Mouse (Mus musculus) lung, postnatal 4 days (tissue): ENCODE data around the gene Gp6.
"Not testable (repeated sequence)": the region's sequence is repeated elsewhere in the genome, so short reads cannot be mapped to it uniquely, and the experiment has no call there.

ENCODE experiments used
- DNase-seq, 2 experiments: peaks; one replicate each; pipeline ENCODE4 v3.0.0; 2021

The Gp6 gene

GRCm38 (mm10) chr7:4397730-4398129 is at the start of gene Gp6:
Gene Gp6, minus strand, starts transcription at chr7:4397744.
- DNase-seq = no peak

- DNase-seq = no peak
Observed at GRCm38 (mm10) chr7:4447138-4447537, 49.6 kb upstream of the Gp6 start.

GRCm38 (mm10) chr7:4445216-4445791 is 47.8 kb upstream of the Gp6 start, which contains the start of gene Rdh13:
Gene Rdh13, minus strand, starts transcription at chr7:4445649.
- DNase-seq = peak; percentile 91

- no peak for DNase-seq
Observed at GRCm38 (mm10) chr7:4440549-4440948, 43.0 kb upstream of the Gp6 start.

GRCm38 (mm10) chr7:4437721-4438120 is 40.2 kb upstream of the Gp6 start:
- DNase-seq = no peak

- DNase-seq = no peak
Observed at GRCm38 (mm10) chr7:4432026-4432425, 34.5 kb upstream of the Gp6 start.

DNA sequence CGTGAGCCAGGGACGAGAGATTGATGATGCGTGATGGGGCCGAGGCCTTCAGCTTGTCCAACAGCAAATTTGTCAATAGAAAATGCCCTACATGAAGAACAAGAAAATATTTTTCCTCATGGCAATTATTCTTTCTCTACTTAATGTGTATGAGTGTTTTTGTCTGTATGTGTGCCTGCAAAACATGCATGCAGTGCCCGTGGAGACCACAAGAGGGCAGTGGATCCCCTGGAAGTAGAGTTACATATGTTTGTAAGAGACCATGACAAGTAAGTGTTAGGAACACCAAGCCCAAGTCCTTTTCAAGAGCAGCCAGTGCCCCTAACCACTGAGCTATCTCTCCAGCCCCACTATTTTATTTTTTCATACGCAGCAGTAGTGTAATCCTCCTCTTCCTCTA is 34.0 kb upstream of the Gp6 start:
- peak; percentile 77 to 85 for DNase-seq

GRCm38 (mm10) chr7:4430246-4430844 is 32.8 kb upstream of the Gp6 start:
- no peak for DNase-seq

- peak; percentile 70 to 89 for DNase-seq
Observed at GRCm38 (mm10) chr7:4427161-4427912, 29.8 kb upstream of the Gp6 start.

DNA sequence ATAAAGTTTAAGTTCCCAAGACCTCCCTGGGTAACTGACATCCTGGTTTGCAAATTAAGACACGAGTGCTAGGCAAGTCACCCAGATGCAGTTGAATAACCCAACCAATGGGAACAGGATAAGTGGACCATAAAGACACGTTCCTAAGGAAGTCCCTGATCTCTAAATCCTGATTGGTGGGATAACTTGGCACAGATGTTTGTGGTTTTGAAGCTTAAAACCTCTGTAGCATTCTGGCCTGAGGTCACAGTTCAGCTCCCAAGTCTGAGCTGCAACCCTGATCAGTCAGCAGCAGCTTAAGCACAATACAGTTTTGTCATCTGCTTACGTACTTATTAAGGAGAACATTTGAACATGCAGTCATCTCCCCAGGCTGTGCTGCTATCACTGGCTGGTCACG is 22.7 kb upstream of the Gp6 start:
- no peak for DNase-seq

- no peak for DNase-seq
Observed at GRCm38 (mm10) chr7:4419681-4420080, 22.1 kb upstream of the Gp6 start.

GRCm38 (mm10) chr7:4412406-4412805 is 14.9 kb upstream of the Gp6 start:
- not testable (repeated sequence) for DNase-seq

- peak in 1 of 2 experiments; percentile 25 for DNase-seq
Observed at GRCm38 (mm10) chr7:4373521-4373920, 24.0 kb downstream of the Gp6 start.

GRCm38 (mm10) chr7:4337509-4337908 is 60.0 kb downstream of the Gp6 start, which contains the start of gene Ncr1:
Gene Ncr1, plus strand, starts transcription at chr7:4337724.
- DNase-seq = no peak

DNA sequence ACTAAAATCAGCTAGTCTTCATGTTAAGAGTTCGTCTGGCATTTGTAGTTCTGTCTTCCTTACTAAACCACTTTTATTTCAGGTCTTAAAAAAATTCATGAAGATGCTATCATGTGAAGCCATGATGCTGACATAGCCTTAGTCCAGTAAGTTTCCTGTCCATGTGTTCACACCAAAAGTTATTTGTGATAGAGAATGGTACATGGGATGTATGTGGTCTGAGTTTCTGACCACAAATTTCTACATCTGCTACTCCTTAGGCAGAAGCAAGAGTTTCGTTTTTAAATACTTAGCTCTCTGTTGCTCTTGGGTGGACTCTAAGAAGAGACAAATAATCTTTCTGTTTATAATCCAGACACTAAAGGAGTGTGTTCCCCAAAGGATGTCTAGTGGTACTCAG is 74.2 kb downstream of the Gp6 start:
- no peak for DNase-seq
